Mouse (Mus musculus) ES-E14 (cell line): ENCODE results near the gene Snx4. TPM values are rescaled to one million over a fixed set of nuclear protein-coding genes. Genes with fewer than 3 reads are reported as not detected.
A peak's percentile ranks its signal among the peaks of the same experiment; 100 is the strongest.

ENCODE experiments used
- DNase-seq: peaks from one replicate; pipeline ENCODE4 v3.0.0-alpha.2; 2013; ENCODE audit warnings: low read depth, low spot score
- H3K27ac ChIP-seq: 2 replicates; pipeline ENCODE4 v1.5.1; 2012; ENCODE audit warnings: low read depth, mild to moderate bottlenecking, low read length, moderate library complexity, mixed read lengths; ENCODE audit not compliant: poor library complexity, insufficient read depth, severe bottlenecking
- H3K36me3 ChIP-seq: 2 replicates; pipeline ENCODE4 v1.6.1; 2012; ENCODE audit warnings: mild to moderate bottlenecking, low read length, moderate library complexity, mixed read lengths; ENCODE audit not compliant: control insufficient read depth, poor library complexity, insufficient read depth, severe bottlenecking
- H3K4me1 ChIP-seq, 2 experiments: fragments of 150-350 bp in 1 of 2; sonication (generic) in 1 of 2; 2 replicates each; pipeline ENCODE4 v1.6.1; 2012; ENCODE audit warnings: low read length in 2 of 2, mild to moderate bottlenecking in 1 of 2, mixed read lengths in 1 of 2; ENCODE audit not compliant: control insufficient read depth in 2 of 2, insufficient read depth in 2 of 2, poor library complexity in 1 of 2
- H3K4me3 ChIP-seq, 2 experiments: fragments of 150-350 bp in 1 of 2; sonication (generic) in 1 of 2; 2 replicates each; pipeline ENCODE4 v1.5.1; 2012; ENCODE audit warnings: low read length in 2 of 2, low read depth in 1 of 2, mild to moderate bottlenecking in 1 of 2, mixed read lengths in 1 of 2; ENCODE audit not compliant: insufficient read depth in 1 of 2, poor library complexity in 1 of 2, severe bottlenecking in 1 of 2
- H3K9ac ChIP-seq: 2 replicates; pipeline ENCODE4 v1.6.1; 2012; ENCODE audit warnings: low read depth, mild to moderate bottlenecking, low read length, mixed read lengths; ENCODE audit not compliant: poor library complexity, insufficient read depth, severe bottlenecking
- H3K9me3 ChIP-seq: fragments of 150-350 bp; sonication (generic); 2 replicates; pipeline ENCODE4 v1.6.1; 2012; ENCODE audit warnings: low read depth, mild to moderate bottlenecking, low read length; ENCODE audit not compliant: control insufficient read depth, insufficient read depth
- CHD2 ChIP-seq: IDR thresholded peaks from 2 replicates; pipeline ENCODE4 v1.6.1; 2014; ENCODE audit warnings: mild to moderate bottlenecking, low read depth, low read length, inconsistent platforms
- HCFC1 ChIP-seq: IDR thresholded peaks from 2 replicates; pipeline ENCODE4 v1.6.1; 2012; ENCODE audit warnings: low read length, inconsistent platforms, borderline replicate concordance; ENCODE audit not compliant: insufficient read depth
- MAFK ChIP-seq: IDR thresholded peaks from 2 replicates; pipeline ENCODE4 v1.6.1; 2014; ENCODE audit warnings: mild to moderate bottlenecking, low read depth, low read length, inconsistent platforms; ENCODE audit not compliant: insufficient read depth
- ZC3H11A ChIP-seq: IDR thresholded peaks from 2 replicates; pipeline ENCODE4 v1.6.1; 2012; ENCODE audit warnings: low read depth, mild to moderate bottlenecking, inconsistent platforms, low read length, borderline replicate concordance
- ZNF384 ChIP-seq: IDR thresholded peaks from 2 replicates; pipeline ENCODE4 v1.6.1; 2012; ENCODE audit warnings: low read depth, low read length, inconsistent platforms
- in situ Hi-C, 2 experiments: fragments of 600-800 bp; cut with MboI; formaldehyde crosslinking; loops; one replicate each; pipeline ENCODE4 v1.15.1; 2025; ENCODE audit warnings: low sequenced_read_pairs in 2 of 2, inconsistent platforms in 1 of 2; ENCODE audit not compliant: unreplicated experiment in 2 of 2
- total RNA-seq: library from RNA; depleted of rRNA; stranded (reverse); fragments of 300-350 nt; gene quantifications from 2 replicates; pipeline ENCODE4 v1.2.3, GENCODE M21; 2012

Gene Snx4
- total RNA-seq, 1 experiment = 54.9 TPM

DNA sequence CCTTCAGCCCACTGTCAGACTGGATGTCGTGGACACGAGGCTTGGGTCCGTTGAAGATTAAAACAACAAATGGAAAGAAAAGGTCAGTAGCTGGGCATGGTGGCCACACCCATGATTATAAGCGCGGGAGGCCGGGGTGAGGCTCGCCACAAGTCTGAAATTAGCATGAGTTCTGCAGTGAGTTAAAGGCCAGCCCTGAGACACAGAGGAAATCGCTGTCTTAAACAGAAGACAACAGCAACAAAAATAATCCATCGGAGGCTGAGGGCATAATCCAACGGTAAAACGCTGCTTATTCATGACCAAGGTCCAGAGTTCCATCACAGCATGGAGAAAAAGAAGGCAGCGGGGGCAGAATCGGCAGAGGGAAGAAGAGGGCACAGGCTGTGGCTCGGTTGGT is 81.8 kb downstream of the Snx4 start:
- H3K4me1 ChIP-seq = peaks cover 0 to 12% of the 10 kb centered on the region in 2 experiments; a peak in 1 of 4 replicates
- H3K27ac ChIP-seq = no peak overlapping the region
- no peak overlapping the region for H3K9ac ChIP-seq
- no peak for DNase-seq
- no peaks in the 10 kb centered on the region for H3K9me3 ChIP-seq
- TF ChIP-seq CHD2 (no peak), MAFK (no peak), ZNF384 (no peak), ZC3H11A (no peak), HCFC1 (no peak)
- H3K4me3 ChIP-seq = no peak overlapping the region
- H3K36me3 ChIP-seq = no peaks in the 10 kb centered on the region
- in situ Hi-C loops = no loop called here

DNA sequence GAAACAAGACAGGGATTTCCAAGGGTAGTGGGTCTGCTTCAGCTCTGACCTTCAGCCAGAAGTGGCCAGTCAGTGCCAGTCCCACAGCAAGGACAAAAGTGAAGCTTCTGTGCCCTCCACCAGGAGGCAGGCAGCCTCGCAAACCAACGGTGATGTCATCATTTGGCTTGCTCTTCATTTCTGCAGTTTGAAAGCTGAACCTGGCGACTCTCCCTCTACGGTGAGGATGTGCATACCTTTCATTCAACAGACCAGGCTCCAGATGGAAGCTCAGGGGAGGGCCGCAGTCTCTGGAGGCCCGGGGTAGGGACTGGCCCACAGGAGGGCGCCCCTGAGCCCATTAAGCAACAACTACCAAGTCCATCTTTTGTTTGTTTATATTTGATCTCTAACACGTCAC is 85.9 kb downstream of the Snx4 start:
- DNase-seq = peak; percentile 74
- peaks cover 0 to 12% of the 10 kb centered on the region in 2 experiments; a peak in 1 of 4 replicates for H3K4me1 ChIP-seq
- in situ Hi-C loops = no loop called here
- no peak overlapping the region for H3K27ac ChIP-seq
- no peak overlapping the region; a peak in 1 of 4 replicates for H3K4me3 ChIP-seq
- H3K9ac ChIP-seq = no peak overlapping the region
- no peaks in the 10 kb centered on the region for H3K36me3 ChIP-seq
- TF ChIP-seq MAFK = no peak
- TF ChIP-seq ZC3H11A = peak; percentile 55; the same call in 1 of the 2 replicates
- H3K9me3 ChIP-seq = no peaks in the 10 kb centered on the region

DNA sequence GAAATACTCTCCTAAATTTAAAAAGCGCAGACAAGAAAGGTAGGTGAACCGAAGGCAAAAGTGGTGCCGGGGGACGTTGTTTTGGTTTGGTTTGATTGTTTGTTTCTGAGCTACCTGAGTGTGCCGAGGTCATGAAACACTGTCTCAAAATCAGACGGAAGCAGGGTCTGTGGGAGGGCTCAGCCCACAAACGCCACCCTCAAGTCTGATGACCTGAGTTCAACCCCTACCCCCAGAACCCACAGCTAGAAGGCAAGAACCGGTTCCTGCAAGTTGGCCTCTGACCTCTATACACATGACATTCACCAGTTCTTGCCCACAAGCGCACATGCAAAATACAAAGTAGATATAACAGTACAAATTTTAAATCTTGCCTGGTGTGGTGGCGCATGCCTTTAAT is 86.4 kb downstream of the Snx4 start:
- TF ChIP-seq ZC3H11A = no peak
- no peak for TF ChIP-seq CHD2
- no peak for TF ChIP-seq ZNF384
- TF ChIP-seq MAFK = no peak
- no peak for TF ChIP-seq HCFC1
- H3K4me1 ChIP-seq = peaks cover 0 to 12% of the 10 kb centered on the region in 2 experiments; a peak in 1 of 4 replicates
- no peaks in the 10 kb centered on the region for H3K36me3 ChIP-seq
- no peak for DNase-seq
- in situ Hi-C loops = no loop called here
- no peaks in the 10 kb centered on the region for H3K9me3 ChIP-seq
- peak overlapping the region in 1 of 2 experiments; percentile 8; a peak in 1 of 4 replicates for H3K4me3 ChIP-seq
- peak overlapping the region; percentile 50; the same call in 1 of the 2 replicates for H3K9ac ChIP-seq
- no peak overlapping the region for H3K27ac ChIP-seq

DNA sequence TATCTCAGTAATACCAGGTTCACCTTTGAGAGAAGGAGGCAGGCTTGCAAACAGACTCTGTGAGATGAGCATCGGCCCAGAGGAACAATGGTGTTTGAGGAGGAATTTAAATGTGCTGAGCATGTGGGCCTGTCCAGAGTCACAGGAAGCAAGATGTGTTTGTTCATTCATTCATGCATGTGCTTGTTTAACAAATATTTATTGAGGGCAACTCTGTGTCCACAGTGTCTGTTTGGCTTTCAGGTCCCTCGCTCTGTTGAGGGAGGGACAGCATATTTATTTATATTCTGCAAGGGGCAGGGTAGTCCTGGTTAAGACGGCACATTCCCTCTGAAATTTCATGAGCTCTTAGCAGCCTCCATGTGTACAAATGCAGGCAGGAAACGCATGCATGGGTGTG is 87.2 kb downstream of the Snx4 start:
- no peak overlapping the region for H3K4me3 ChIP-seq
- no peaks in the 10 kb centered on the region for H3K9me3 ChIP-seq
- TF ChIP-seq HCFC1 (no peak), ZC3H11A (no peak), ZNF384 (no peak), CHD2 (no peak), MAFK (no peak)
- no peak overlapping the region for H3K9ac ChIP-seq
- H3K27ac ChIP-seq = no peak overlapping the region
- DNase-seq = no peak
- H3K36me3 ChIP-seq = no peaks in the 10 kb centered on the region
- H3K4me1 ChIP-seq = peaks cover 0 to 12% of the 10 kb centered on the region in 2 experiments; a peak in 1 of 4 replicates
- in situ Hi-C loops = no loop called here

DNA sequence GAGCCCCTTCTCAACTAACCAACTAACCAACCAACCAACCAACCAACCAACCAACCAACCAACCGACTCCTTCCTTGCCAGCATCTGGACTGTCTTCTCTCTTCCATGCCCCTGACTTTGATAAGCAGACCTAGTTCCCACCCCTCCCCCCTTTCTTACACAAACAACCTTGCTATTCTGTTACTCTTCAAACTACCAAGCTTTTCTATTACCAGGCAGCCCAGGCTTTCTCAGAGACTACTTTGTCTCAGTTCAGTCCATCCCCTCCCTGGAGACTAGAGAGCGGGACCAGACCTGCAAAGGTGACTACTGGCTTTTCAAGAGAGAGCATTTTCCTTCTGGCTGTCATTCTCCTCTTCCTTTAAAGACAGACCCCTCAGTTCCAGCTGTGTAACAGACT is 88.2 kb downstream of the Snx4 start:
- DNase-seq = no peak
- Histone ChIP-seq H3K9me3 (no peaks in the 10 kb centered on the region), H3K4me3 (no peak overlapping the region), H3K4me1 (peaks cover 0 to 12% of the 10 kb centered on the region in 2 experiments; a peak in 1 of 4 replicates), H3K36me3 (no peaks in the 10 kb centered on the region), H3K27ac (no peak overlapping the region), H3K9ac (no peak overlapping the region)
- in situ Hi-C loops = no loop called here
- TF ChIP-seq HCFC1 (no peak), ZC3H11A (no peak), ZNF384 (no peak), CHD2 (no peak), MAFK (no peak)
